Mouse (Mus musculus) MEL (cell line): ENCODE measurements around the gene Gm28557.
A peak's percentile ranks its signal among the peaks of the same experiment; 100 is the strongest.

ENCODE experiments used
- CTCF ChIP-seq, 3 experiments: IDR thresholded peaks in 2 of 3; conservative IDR thresholded peaks in 1 of 3; 2 replicates each; pipeline ENCODE4 v1.5.1; 2011 to 2012; ENCODE audit warnings: low read length in 3 of 3, low read depth in 2 of 3, mild to moderate bottlenecking in 2 of 3, improper control_type of control experiment in 1 of 3, inconsistent platforms in 1 of 3, mixed read lengths in 1 of 3, moderate library complexity in 1 of 3; ENCODE audit not compliant: control insufficient read depth in 1 of 3, insufficient read depth in 1 of 3, poor library complexity in 1 of 3, severe bottlenecking in 1 of 3
- EP300 ChIP-seq, 2 experiments: IDR thresholded peaks; 2 replicates each; pipeline ENCODE4 v1.6.1; 2011; ENCODE audit warnings: improper control_type of control experiment in 2 of 2, low read length in 2 of 2, low read depth in 1 of 2, mild to moderate bottlenecking in 1 of 2
- ETS1 ChIP-seq: IDR thresholded peaks from 2 replicates; pipeline ENCODE4 v1.6.1; 2012; ENCODE audit warnings: low read depth, mild to moderate bottlenecking, inconsistent platforms, low read length, improper control_type of control experiment, moderate library complexity
- MAFK ChIP-seq: IDR thresholded peaks from 2 replicates; pipeline ENCODE4 v1.6.1; 2011; ENCODE audit warnings: low read depth, mild to moderate bottlenecking, low read length, improper control_type of control experiment, borderline replicate concordance
- MAZ ChIP-seq: IDR thresholded peaks from 2 replicates; pipeline ENCODE4 v1.6.1; 2012; ENCODE audit warnings: low read depth, mild to moderate bottlenecking, inconsistent platforms, low read length, improper control_type of control experiment
- NRF1 ChIP-seq: IDR thresholded peaks from 2 replicates; pipeline ENCODE4 v1.6.1; 2014; ENCODE audit warnings: low read depth, mild to moderate bottlenecking, inconsistent platforms, low read length, improper control_type of control experiment, moderate library complexity; ENCODE audit not compliant: poor library complexity, insufficient read depth, severe bottlenecking
- POLR2A ChIP-seq, 2 experiments: IDR thresholded peaks; 2 replicates each; pipeline ENCODE4 v1.6.1; 2011 to 2012; ENCODE audit warnings: low read length in 2 of 2, mild to moderate bottlenecking in 2 of 2, control low read depth in 1 of 2, improper control_type of control experiment in 1 of 2, low read depth in 1 of 2, moderate library complexity in 1 of 2; ENCODE audit not compliant: control insufficient read depth in 1 of 2, insufficient read depth in 1 of 2, poor library complexity in 1 of 2
- TAL1 ChIP-seq: IDR thresholded peaks from 2 replicates; pipeline ENCODE4 v1.6.1; 2012; ENCODE audit warnings: mild to moderate bottlenecking, inconsistent platforms, low read length, moderate library complexity, mixed read lengths

DNA sequence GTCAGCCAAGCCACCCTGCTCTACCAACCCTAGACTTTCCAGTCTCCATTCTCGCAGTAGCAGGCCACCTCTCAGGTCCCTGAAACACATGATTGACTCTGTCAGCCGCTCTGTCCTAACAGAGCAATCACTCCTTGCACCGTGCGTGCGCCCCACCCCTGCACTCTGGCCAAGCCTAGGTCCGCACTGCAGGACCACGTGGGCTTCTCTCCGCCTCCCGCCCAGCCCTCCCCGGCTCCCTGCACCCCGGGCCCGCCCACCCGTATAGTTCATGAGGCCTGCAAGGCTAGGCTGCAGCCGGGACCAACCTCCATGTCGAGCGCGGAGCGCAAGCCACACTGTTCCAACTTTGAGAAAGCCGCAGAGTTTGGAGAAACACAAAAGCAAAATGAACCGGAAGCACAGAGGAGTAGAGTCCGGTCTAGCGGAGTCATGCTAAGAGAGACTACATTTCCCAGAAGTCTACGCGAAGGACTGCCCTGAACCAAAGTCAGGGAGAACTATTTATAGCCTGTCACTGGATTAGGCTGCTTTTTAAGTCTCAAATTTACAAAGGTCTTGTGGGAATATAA lies 27.2 kb downstream of the Gm28557 start:
- TF ChIP-seq TAL1 = no peak
- TF ChIP-seq ETS1 = no peak
- 0 out of 4 replicates have a peak, but pooled peaks of 1 of the 2 experiments have one; percentile 9 for TF ChIP-seq EP300 (IDR thresholded peaks at IDR 0.05; ENCODE audit: low read depth in 1 of 2, low read length in 2 of 2)
- peak; percentile 48; the same call in 1 of the 2 replicates for TF ChIP-seq MAZ
- no peak for TF ChIP-seq MAFK
- no peak for TF ChIP-seq CTCF (IDR thresholded peaks at IDR 0.05 in 2 of 3, conservative IDR thresholded peaks at IDR 0.05 in 1 of 3; ENCODE audit: control insufficient read depth in 1 of 3, insufficient read depth in 1 of 3, low read depth in 2 of 3, low read length in 3 of 3, poor library complexity in 1 of 3, severe bottlenecking in 1 of 3)
- TF ChIP-seq NRF1 = no peak
- TF ChIP-seq POLR2A (IDR thresholded peaks at IDR 0.05; ENCODE audit: control insufficient read depth in 1 of 2, insufficient read depth in 1 of 2, low read depth in 1 of 2, low read length in 2 of 2, poor library complexity in 1 of 2) = peak in 1 of 2 experiments; percentile 54; a peak in 1 of 4 replicates
